Mouse (Mus musculus) E14TG2a.4 (cell line): Measurements from ENCODE around the gene Hyal2.

Experiments
- CTCF ChIP-seq: conservative IDR thresholded peaks from 2 replicates; pipeline ENCODE4 v1.5.1; 2014; ENCODE audit warnings: low read length
- NANOG ChIP-seq: IDR thresholded peaks from 2 replicates; pipeline ENCODE4 v1.6.1; 2014; ENCODE audit warnings: borderline replicate concordance, low read length, mixed read lengths

DNA sequence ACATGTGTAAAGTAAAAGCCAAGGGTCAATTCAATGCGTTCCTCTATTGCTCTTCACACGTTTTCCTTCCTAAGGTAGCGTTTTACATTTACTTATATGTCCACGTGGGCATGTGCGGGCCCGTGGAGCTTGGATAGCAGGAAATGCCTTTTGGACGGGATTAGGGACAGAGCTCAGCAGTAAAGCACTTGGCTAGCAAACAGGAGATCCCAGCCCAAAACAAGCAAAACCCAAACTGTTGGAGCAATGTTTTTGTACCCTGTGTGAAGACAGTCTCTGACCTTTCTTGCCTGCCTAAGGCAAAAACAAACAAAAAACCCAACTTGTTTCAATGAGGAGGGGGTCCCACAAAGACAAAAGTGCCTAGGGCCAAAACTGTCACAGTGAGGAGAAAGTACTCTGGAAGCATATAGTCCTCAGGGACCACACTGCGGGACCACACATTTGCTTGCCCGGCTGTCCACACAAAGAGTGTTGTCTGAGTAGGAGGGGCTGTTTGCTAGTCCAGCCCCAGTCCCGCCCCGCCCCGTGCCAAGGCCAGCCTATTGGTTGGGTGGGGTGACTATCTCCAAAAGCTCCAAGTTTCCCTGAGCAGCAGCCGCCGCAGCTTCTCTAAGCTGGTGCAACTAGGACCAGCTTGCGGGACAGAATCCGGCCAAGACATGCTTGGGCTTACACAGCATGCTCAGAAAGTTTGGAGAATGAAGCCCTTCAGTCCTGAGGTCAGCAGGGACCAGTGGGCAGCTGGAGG, 8.8 kb downstream of the Hyal2 start, which contains the start of gene Hyal1:
- TF ChIP-seq CTCF (no peak), NANOG (no peak)
